Mouse (Mus musculus): ENCODE measurements around the gene Scaf4.

- TF ChIP-seq POLR2A (IDR thresholded peaks at IDR 0.05; ENCODE audit: control insufficient read depth, extremely low read depth, insufficient read depth, low read length, poor library complexity) (no peak), CTCF (IDR thresholded peaks at IDR 0.05; ENCODE audit: borderline replicate concordance, control insufficient read depth, extremely low read depth, insufficient read depth, low read length, poor library complexity) (no peak)
These were observed 66.4 kb downstream of the Scaf4 start for GRCm38 (mm10) chr16:90217926-90218325.
